Mouse (Mus musculus): ENCODE data around the gene Pik3r5. TPM values are rescaled to one million over a fixed set of nuclear protein-coding genes. Genes with fewer than 3 reads are reported as not detected.

Pik3r5 gene
- polyA plus RNA-seq, 1 experiment from 2014 or later = 1.5 TPM

- Histone ChIP-seq H3K9me3 (replicated peaks) (no peaks in the 10 kb centered on the region), H3K4me3 (no peak overlapping the region), H3K27ac (no peak overlapping the region), H3K27me3 (ENCODE audit: low read depth, poor library complexity, severe bottlenecking) (no peaks in the 10 kb centered on the region), H3K4me1 (no peaks in the 10 kb centered on the region), H3K36me3 (no peaks in the 10 kb centered on the region)
- DNase-seq (ENCODE audit: low spot score) = no peak
- 84% methylated on average over 8 of the region's 8 CpGs for WGBS
Observed at GRCm38 (mm10) chr11:68442346-68442745, 10.4 kb downstream of the Pik3r5 start.

- no peaks in the 10 kb centered on the region for H3K9me3 ChIP-seq (replicated peaks)
- no peaks in the 10 kb centered on the region for H3K4me1 ChIP-seq
- H3K36me3 ChIP-seq = no peaks in the 10 kb centered on the region
- no peaks in the 10 kb centered on the region for H3K27me3 ChIP-seq (ENCODE audit: low read depth, poor library complexity, severe bottlenecking)
- H3K4me3 ChIP-seq = no peak overlapping the region
- DNase-seq (ENCODE audit: low spot score) = no peak
- no peak overlapping the region for H3K27ac ChIP-seq
- WGBS = 80% methylated on average over 12 of the region's 12 CpGs
Observed at GRCm38 (mm10) chr11:68442983-68443638, 11.2 kb downstream of the Pik3r5 start.

- no peak for DNase-seq (ENCODE audit: low spot score)
- H3K27me3 ChIP-seq (ENCODE audit: low read depth, poor library complexity, severe bottlenecking) = no peaks in the 10 kb centered on the region
- WGBS = 91% methylated on average over 4 of the region's 4 CpGs
Observed at GRCm38 (mm10) chr11:68445901-68446300, 14.0 kb downstream of the Pik3r5 start.

GRCm38 (mm10) chr11:68446547-68446946, 14.6 kb downstream of the Pik3r5 start:
- no peak overlapping the region for H3K4me3 ChIP-seq
- peaks cover 12% of the 10 kb centered on the region for H3K4me1 ChIP-seq
- no peaks in the 10 kb centered on the region for H3K9me3 ChIP-seq (replicated peaks)
- H3K36me3 ChIP-seq = no peaks in the 10 kb centered on the region
- no peak overlapping the region for H3K27ac ChIP-seq
- H3K27me3 ChIP-seq (ENCODE audit: low read depth, poor library complexity, severe bottlenecking) = no peaks in the 10 kb centered on the region
- WGBS = 97% methylated on average over 4 of the region's 4 CpGs
- DNase-seq (ENCODE audit: low spot score) = no peak

More at GRCm38 (mm10) chr11:68445901-68446300, 14.0 kb downstream of the Pik3r5 start:
- Histone ChIP-seq H3K4me3 (no peak overlapping the region), H3K36me3 (no peaks in the 10 kb centered on the region), H3K9me3 (replicated peaks) (no peaks in the 10 kb centered on the region), H3K27ac (no peak overlapping the region), H3K4me1 (peaks cover 6% of the 10 kb centered on the region)

GRCm38 (mm10) chr11:68447242-68447641, 15.3 kb downstream of the Pik3r5 start:
- DNase-seq (ENCODE audit: low spot score) = no peak
- no peaks in the 10 kb centered on the region for H3K27me3 ChIP-seq (ENCODE audit: low read depth, poor library complexity, severe bottlenecking)
- no peaks in the 10 kb centered on the region for H3K36me3 ChIP-seq
- no peak overlapping the region for H3K4me3 ChIP-seq
- 86% methylated on average over 2 of the region's 2 CpGs for WGBS
- no peak overlapping the region for H3K27ac ChIP-seq
- peaks cover 15% of the 10 kb centered on the region for H3K4me1 ChIP-seq
- no peaks in the 10 kb centered on the region for H3K9me3 ChIP-seq (replicated peaks)

- Histone ChIP-seq H3K4me1 (peaks cover 15% of the 10 kb centered on the region), H3K9me3 (replicated peaks) (no peaks in the 10 kb centered on the region), H3K27ac (no peak overlapping the region), H3K27me3 (ENCODE audit: low read depth, poor library complexity, severe bottlenecking) (no peaks in the 10 kb centered on the region), H3K4me3 (no peak overlapping the region), H3K36me3 (no peaks in the 10 kb centered on the region)
- 87% methylated on average over 7 of the region's 7 CpGs for whole genome bisulfite sequencing
- DNase-seq (ENCODE audit: low spot score) = no peak
Observed at GRCm38 (mm10) chr11:68448356-68448755, 16.4 kb downstream of the Pik3r5 start.

- no peak overlapping the region for H3K4me3 ChIP-seq
- H3K36me3 ChIP-seq = no peaks in the 10 kb centered on the region
- peak overlapping the region; percentile 20; the same call in 1 of the 2 replicates for H3K27ac ChIP-seq
- no peak for DNase-seq (ENCODE audit: low spot score)
- H3K4me1 ChIP-seq = peaks cover 15% of the 10 kb centered on the region
- 67% methylated on average over 10 of the region's 10 CpGs for WGBS
- H3K27me3 ChIP-seq (ENCODE audit: low read depth, poor library complexity, severe bottlenecking) = no peaks in the 10 kb centered on the region
- no peaks in the 10 kb centered on the region for H3K9me3 ChIP-seq (replicated peaks)
Observed at GRCm38 (mm10) chr11:68451282-68451735, 19.4 kb downstream of the Pik3r5 start.

GRCm38 (mm10) chr11:68451747-68452405, 20.0 kb downstream of the Pik3r5 start:
- no peaks in the 10 kb centered on the region for H3K36me3 ChIP-seq
- WGBS = 74% methylated on average over 5 of the region's 5 CpGs
- DNase-seq (ENCODE audit: low spot score) = no peak

GRCm38 (mm10) chr11:68452740-68453139, 20.8 kb downstream of the Pik3r5 start:
- Histone ChIP-seq H3K9me3 (replicated peaks) (no peaks in the 10 kb centered on the region), H3K4me3 (no peak overlapping the region), H3K4me1 (peaks cover 15% of the 10 kb centered on the region), H3K27ac (no peak overlapping the region), H3K27me3 (ENCODE audit: low read depth, poor library complexity, severe bottlenecking) (no peaks in the 10 kb centered on the region), H3K36me3 (no peaks in the 10 kb centered on the region)
- WGBS = 94% methylated on average over 8 of the region's 8 CpGs
- DNase-seq (ENCODE audit: low spot score) = no peak

More at GRCm38 (mm10) chr11:68451747-68452405, 20.0 kb downstream of the Pik3r5 start:
- Histone ChIP-seq H3K27me3 (ENCODE audit: low read depth, poor library complexity, severe bottlenecking) (no peaks in the 10 kb centered on the region), H3K4me3 (no peak overlapping the region), H3K4me1 (peaks cover 15% of the 10 kb centered on the region), H3K27ac (no peak overlapping the region), H3K9me3 (replicated peaks) (no peaks in the 10 kb centered on the region)

GRCm38 (mm10) chr11:68453301-68453700, 21.4 kb downstream of the Pik3r5 start:
- H3K27me3 ChIP-seq (ENCODE audit: low read depth, poor library complexity, severe bottlenecking) = no peaks in the 10 kb centered on the region
- H3K4me3 ChIP-seq = no peak overlapping the region
- no peaks in the 10 kb centered on the region for H3K9me3 ChIP-seq (replicated peaks)
- peaks cover 15% of the 10 kb centered on the region for H3K4me1 ChIP-seq
- H3K36me3 ChIP-seq = no peaks in the 10 kb centered on the region
- DNase-seq (ENCODE audit: low spot score) = no peak
- WGBS = 73% methylated on average over 6 of the region's 6 CpGs
- H3K27ac ChIP-seq = no peak overlapping the region

- Histone ChIP-seq H3K9me3 (replicated peaks) (no peaks in the 10 kb centered on the region), H3K27ac (no peak overlapping the region), H3K27me3 (ENCODE audit: low read depth, poor library complexity, severe bottlenecking) (no peaks in the 10 kb centered on the region), H3K4me3 (no peak overlapping the region), H3K36me3 (no peaks in the 10 kb centered on the region), H3K4me1 (no peaks in the 10 kb centered on the region)
- no peak for DNase-seq (ENCODE audit: low spot score)
- WGBS = 84% methylated on average over 8 of the region's 8 CpGs
Observed at GRCm38 (mm10) chr11:68458086-68458485, 26.2 kb downstream of the Pik3r5 start.

GRCm38 (mm10) chr11:68459021-68459420, 27.1 kb downstream of the Pik3r5 start:
- 79% methylated on average over 5 of the region's 5 CpGs for WGBS
- Histone ChIP-seq H3K36me3 (no peaks in the 10 kb centered on the region), H3K4me1 (no peaks in the 10 kb centered on the region), H3K27me3 (ENCODE audit: low read depth, poor library complexity, severe bottlenecking) (no peaks in the 10 kb centered on the region), H3K4me3 (no peak overlapping the region), H3K27ac (no peak overlapping the region), H3K9me3 (replicated peaks) (no peaks in the 10 kb centered on the region)
- no peak for DNase-seq (ENCODE audit: low spot score)

GRCm38 (mm10) chr11:68459486-68459885, 27.6 kb downstream of the Pik3r5 start:
- no peaks in the 10 kb centered on the region for H3K36me3 ChIP-seq
- H3K27ac ChIP-seq = no peak overlapping the region
- H3K4me1 ChIP-seq = no peaks in the 10 kb centered on the region
- H3K9me3 ChIP-seq (replicated peaks) = no peaks in the 10 kb centered on the region
- no peaks in the 10 kb centered on the region for H3K27me3 ChIP-seq (ENCODE audit: low read depth, poor library complexity, severe bottlenecking)
- WGBS = 94% methylated on average over 5 of the region's 5 CpGs
- DNase-seq (ENCODE audit: low spot score) = no peak
- H3K4me3 ChIP-seq = no peak overlapping the region
